Mouse (Mus musculus): ENCODE measurements around the gene Fam78b. TPM values are rescaled to one million over a fixed set of nuclear protein-coding genes. Genes with fewer than 3 reads are reported as not detected.

Gene Fam78b
- polyA plus RNA-seq, 1 experiment = 0.72 TPM

DNA sequence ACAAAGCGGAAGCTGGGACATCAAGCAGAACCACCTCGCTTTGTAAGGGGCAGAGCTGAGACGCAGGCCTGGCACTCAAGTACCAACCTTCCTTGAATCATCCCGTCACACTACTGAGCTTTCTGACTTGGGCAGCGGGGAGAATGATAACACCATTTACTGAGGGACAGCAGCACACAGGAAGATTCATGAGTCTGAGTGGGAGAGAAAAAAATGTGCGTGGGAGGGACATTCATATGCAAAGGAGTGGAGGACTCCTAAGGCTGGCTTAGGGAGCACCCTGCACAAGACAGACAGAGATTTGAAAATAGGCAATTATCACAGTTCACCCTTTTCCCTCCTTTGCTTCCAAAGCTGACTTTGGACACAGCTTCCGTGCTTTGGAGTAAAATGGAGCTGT, 117.8 kb downstream of the Fam78b start:
- 84% methylated on average over 7 of the region's 7 CpGs for WGBS
- no peaks in the 10 kb centered on the region for H3K36me3 ChIP-seq (ENCODE audit: control insufficient read depth, insufficient read depth, low read length)
- H3K27me3 ChIP-seq (ENCODE audit: control insufficient read depth, insufficient read depth, low read length) = no peaks in the 10 kb centered on the region; the same call in 1 of the 2 replicates
- TF ChIP-seq POLR2A (IDR thresholded peaks at IDR 0.05; ENCODE audit: low read depth, low read length) (no peak), CTCF (IDR thresholded peaks at IDR 0.05; ENCODE audit: extremely low read depth, insufficient read depth, insufficient read length, insufficient replicate concordance) (no peak)
- no peak overlapping the region for H3K27ac ChIP-seq (ENCODE audit: insufficient read depth, low read length)
- no peaks in the 10 kb centered on the region for H3K4me1 ChIP-seq (ENCODE audit: control insufficient read depth, insufficient read depth, insufficient read length)
- no peak for DNase-seq (ENCODE audit: low read depth in 1 of 2, low spot score in 2 of 2)
- no peak overlapping the region for H3K4me3 ChIP-seq (ENCODE audit: extremely low read depth, insufficient read depth, insufficient read length)

DNA sequence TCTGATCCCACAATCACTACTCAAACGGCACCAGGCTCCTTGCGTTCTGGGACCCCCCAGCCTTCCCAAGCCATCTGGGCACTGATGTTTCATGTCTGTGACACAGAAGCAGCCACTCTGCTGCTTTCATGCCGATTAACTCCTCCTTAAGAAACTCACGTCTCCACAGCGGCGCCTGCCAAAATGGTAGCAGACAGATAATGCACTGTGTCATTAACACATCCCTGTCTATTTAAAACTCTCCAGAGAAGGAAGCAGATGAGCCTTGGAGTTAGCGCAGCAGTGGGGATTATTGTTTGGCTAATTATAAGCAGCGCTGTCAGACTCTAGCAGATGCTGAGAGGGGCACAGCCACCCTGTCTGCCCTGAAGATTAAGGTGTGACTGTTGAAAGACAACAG, 118.2 kb downstream of the Fam78b start:
- H3K27ac ChIP-seq (ENCODE audit: insufficient read depth, low read length) = no peak overlapping the region
- no peak overlapping the region for H3K4me3 ChIP-seq (ENCODE audit: extremely low read depth, insufficient read depth, insufficient read length)
- no peaks in the 10 kb centered on the region; the same call in 1 of the 2 replicates for H3K27me3 ChIP-seq (ENCODE audit: control insufficient read depth, insufficient read depth, low read length)
- no peak for DNase-seq (ENCODE audit: low read depth in 1 of 2, low spot score in 2 of 2)
- TF ChIP-seq CTCF (IDR thresholded peaks at IDR 0.05; ENCODE audit: extremely low read depth, insufficient read depth, insufficient read length, insufficient replicate concordance) (no peak), POLR2A (IDR thresholded peaks at IDR 0.05; ENCODE audit: low read depth, low read length) (no peak)
- H3K36me3 ChIP-seq (ENCODE audit: control insufficient read depth, insufficient read depth, low read length) = no peaks in the 10 kb centered on the region
- 84% methylated on average over 8 of the region's 8 CpGs for WGBS
- no peaks in the 10 kb centered on the region for H3K4me1 ChIP-seq (ENCODE audit: control insufficient read depth, insufficient read depth, insufficient read length)

DNA sequence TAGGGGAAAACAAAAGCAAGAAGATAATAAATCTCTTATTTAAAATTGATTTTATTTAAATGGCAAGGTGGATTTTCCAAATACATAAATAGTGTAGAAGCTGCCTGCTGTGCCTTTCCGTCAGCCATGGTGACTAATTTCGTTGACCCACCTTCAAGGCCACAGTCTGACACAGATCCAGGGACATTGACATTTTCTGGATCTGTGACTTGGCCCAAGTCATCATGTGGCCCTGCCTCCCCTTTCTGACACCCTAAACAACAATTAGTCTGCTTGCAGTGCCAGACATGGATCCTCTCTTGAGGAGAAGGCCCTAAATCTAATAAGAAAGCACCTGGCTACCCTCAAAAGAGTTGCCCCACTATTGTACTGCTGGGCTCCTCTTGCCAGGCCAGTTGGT, 121.2 kb downstream of the Fam78b start:
- H3K4me1 ChIP-seq (ENCODE audit: control insufficient read depth, insufficient read depth, insufficient read length) = no peaks in the 10 kb centered on the region
- no peaks in the 10 kb centered on the region for H3K36me3 ChIP-seq (ENCODE audit: control insufficient read depth, insufficient read depth, low read length)
- H3K27me3 ChIP-seq (ENCODE audit: control insufficient read depth, insufficient read depth, low read length) = no peaks in the 10 kb centered on the region
- no peak for DNase-seq (ENCODE audit: low read depth in 1 of 2, low spot score in 2 of 2)
- no peak overlapping the region for H3K27ac ChIP-seq (ENCODE audit: insufficient read depth, low read length)
- WGBS = 86% methylated on average over 2 of the region's 2 CpGs
- H3K4me3 ChIP-seq (ENCODE audit: extremely low read depth, insufficient read depth, insufficient read length) = no peak overlapping the region
- TF ChIP-seq CTCF (IDR thresholded peaks at IDR 0.05; ENCODE audit: extremely low read depth, insufficient read depth, insufficient read length, insufficient replicate concordance) = no peak

DNA sequence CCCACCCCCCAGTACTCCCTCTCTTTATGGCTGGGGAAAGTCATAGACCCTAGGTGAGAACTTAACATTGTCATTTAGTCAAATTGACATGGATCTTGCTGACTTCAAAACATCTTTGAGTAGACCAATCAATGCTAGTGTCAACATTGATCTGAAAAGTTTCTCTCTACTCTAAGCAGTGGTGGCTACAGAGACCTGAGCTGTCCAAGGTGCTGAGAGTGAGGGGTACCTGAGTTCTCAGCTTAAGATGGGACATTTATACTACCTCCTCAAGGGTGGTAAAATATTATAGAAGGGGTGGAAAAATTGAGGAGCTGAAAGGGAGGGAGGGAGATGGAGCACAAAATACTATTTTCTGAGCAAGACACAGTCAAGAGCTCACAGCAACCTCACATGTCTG, 122.3 kb downstream of the Fam78b start:
- Histone ChIP-seq H3K27ac (ENCODE audit: insufficient read depth, low read length) (no peak overlapping the region), H3K27me3 (ENCODE audit: control insufficient read depth, insufficient read depth, low read length) (no peaks in the 10 kb centered on the region), H3K36me3 (ENCODE audit: control insufficient read depth, insufficient read depth, low read length) (no peaks in the 10 kb centered on the region), H3K4me3 (ENCODE audit: extremely low read depth, insufficient read depth, insufficient read length) (no peak overlapping the region), H3K4me1 (ENCODE audit: control insufficient read depth, insufficient read depth, insufficient read length) (no peaks in the 10 kb centered on the region)
- TF ChIP-seq CTCF (IDR thresholded peaks at IDR 0.05; ENCODE audit: extremely low read depth, insufficient read depth, insufficient read length, insufficient replicate concordance) (no peak), POLR2A (IDR thresholded peaks at IDR 0.05; ENCODE audit: low read depth, low read length) (no peak)
- no peak for DNase-seq (ENCODE audit: low read depth in 1 of 2, low spot score in 2 of 2)

DNA sequence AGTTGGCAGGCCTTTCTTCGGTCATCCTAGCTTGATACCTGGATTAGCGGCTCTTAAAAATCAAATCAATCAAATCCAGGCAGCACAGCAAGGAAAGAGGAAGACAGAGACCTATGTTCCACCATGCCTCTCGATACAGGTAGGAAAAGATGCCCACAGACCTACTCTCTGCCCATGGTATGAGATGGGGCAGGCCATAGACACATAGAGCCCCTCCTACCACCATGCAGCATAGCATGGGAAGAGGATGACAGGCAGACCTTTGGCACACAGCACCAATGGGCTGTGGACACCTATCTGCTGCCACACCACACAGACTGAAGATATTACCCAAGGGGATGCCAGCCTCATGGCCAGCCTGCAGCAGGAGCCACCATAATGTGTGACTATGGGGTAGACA, 124.7 kb downstream of the Fam78b start:
- Histone ChIP-seq H3K36me3 (ENCODE audit: control insufficient read depth, insufficient read depth, low read length) (no peaks in the 10 kb centered on the region), H3K4me3 (ENCODE audit: extremely low read depth, insufficient read depth, insufficient read length) (no peak overlapping the region), H3K27me3 (ENCODE audit: control insufficient read depth, insufficient read depth, low read length) (no peaks in the 10 kb centered on the region), H3K27ac (ENCODE audit: insufficient read depth, low read length) (no peak overlapping the region), H3K4me1 (ENCODE audit: control insufficient read depth, insufficient read depth, insufficient read length) (no peaks in the 10 kb centered on the region)
- 70% methylated on average over 3 of the region's 3 CpGs for WGBS
- no peak for TF ChIP-seq POLR2A (IDR thresholded peaks at IDR 0.05; ENCODE audit: low read depth, low read length)
- no peak for TF ChIP-seq CTCF (IDR thresholded peaks at IDR 0.05; ENCODE audit: extremely low read depth, insufficient read depth, insufficient read length, insufficient replicate concordance)
- DNase-seq (ENCODE audit: low read depth in 1 of 2, low spot score in 2 of 2) = no peak

DNA sequence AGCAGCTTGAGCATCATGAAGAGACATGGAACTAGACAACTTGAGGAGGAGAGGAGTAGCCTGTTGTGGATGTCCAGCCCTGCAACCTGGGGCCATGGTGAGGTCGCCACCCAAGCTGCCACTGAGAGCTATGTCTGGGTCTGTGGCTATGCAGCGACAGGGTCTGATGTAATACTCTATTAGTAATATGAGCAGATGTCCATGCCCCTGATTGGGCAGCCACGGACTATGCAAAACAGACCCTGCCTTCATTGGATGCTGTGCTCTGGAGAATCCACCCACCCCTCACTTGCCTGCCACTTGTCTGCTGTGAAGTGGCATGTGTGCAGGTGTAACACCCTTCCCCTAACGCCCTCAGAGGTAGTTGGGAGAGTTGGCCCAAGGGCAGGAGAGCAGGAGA, 125.1 kb downstream of the Fam78b start:
- Histone ChIP-seq H3K27me3 (ENCODE audit: control insufficient read depth, insufficient read depth, low read length) (no peaks in the 10 kb centered on the region), H3K4me1 (ENCODE audit: control insufficient read depth, insufficient read depth, insufficient read length) (no peaks in the 10 kb centered on the region), H3K27ac (ENCODE audit: insufficient read depth, low read length) (no peak overlapping the region), H3K36me3 (ENCODE audit: control insufficient read depth, insufficient read depth, low read length) (no peaks in the 10 kb centered on the region), H3K4me3 (ENCODE audit: extremely low read depth, insufficient read depth, insufficient read length) (no peak overlapping the region)
- DNase-seq (ENCODE audit: low read depth in 1 of 2, low spot score in 2 of 2) = no peak
- 67% methylated on average over 4 of the region's 4 CpGs for WGBS
- no peak for TF ChIP-seq POLR2A (IDR thresholded peaks at IDR 0.05; ENCODE audit: low read depth, low read length)

DNA sequence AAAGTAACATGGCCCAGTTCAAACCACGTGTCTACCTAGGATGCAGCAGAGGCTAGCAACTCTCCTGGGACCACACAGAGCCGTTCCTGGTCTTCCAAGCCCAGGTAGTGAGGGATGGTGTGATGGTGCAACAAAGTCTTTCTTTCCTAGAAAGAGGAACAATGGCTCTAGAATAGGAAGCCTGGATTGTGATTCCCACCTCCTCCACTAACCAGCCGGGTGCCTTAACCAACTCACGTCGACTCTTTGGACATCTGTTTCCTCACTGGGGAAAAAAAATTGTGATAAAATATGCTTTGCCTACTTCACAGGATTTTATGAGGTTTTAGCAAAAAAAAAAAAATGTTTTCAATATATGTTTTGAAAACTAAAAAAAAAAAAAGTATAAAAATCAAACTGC, 134.5 kb downstream of the Fam78b start:
- no peaks in the 10 kb centered on the region for H3K4me1 ChIP-seq (ENCODE audit: control insufficient read depth, insufficient read depth, insufficient read length)
- WGBS = 78% methylated on average over 5 of the region's 5 CpGs
- H3K4me3 ChIP-seq (ENCODE audit: extremely low read depth, insufficient read depth, insufficient read length) = no peak overlapping the region
- H3K36me3 ChIP-seq (ENCODE audit: control insufficient read depth, insufficient read depth, low read length) = no peaks in the 10 kb centered on the region
- no peak overlapping the region for H3K27ac ChIP-seq (ENCODE audit: insufficient read depth, low read length)
- no peak for TF ChIP-seq CTCF (IDR thresholded peaks at IDR 0.05; ENCODE audit: extremely low read depth, insufficient read depth, insufficient read length, insufficient replicate concordance)
- DNase-seq (ENCODE audit: low read depth in 1 of 2, low spot score in 2 of 2) = no peak
- H3K27me3 ChIP-seq (ENCODE audit: control insufficient read depth, insufficient read depth, low read length) = no peaks in the 10 kb centered on the region
